Mouse (Mus musculus) embryonic facial prominence, embryonic 13.5 days (tissue): ENCODE measurements around the gene Hapln4. TPM values are rescaled to one million over a fixed set of nuclear protein-coding genes. Genes with fewer than 3 reads are reported as not detected.

Source experiments
- ATAC-seq: fragments of 200-750 bp; cut with Nextera tagmentation; 2 replicates; pipeline ENCODE4 v1.8.0; 2017; ENCODE audit warnings: low read depth; ENCODE audit not compliant: insufficient number of reproducible peaks, insufficient read depth, low FRiP score, low TSS enrichment
- H3K27ac ChIP-seq: fragments of 300-500 bp; sonication (generic); 2 replicates; pipeline ENCODE4 v1.5.1; 2015; ENCODE audit warnings: moderate library complexity, mild to moderate bottlenecking, inconsistent platforms
- H3K27me3 ChIP-seq: fragments of 300-500 bp; sonication (generic); 2 replicates; pipeline ENCODE4 v1.6.1; 2015; ENCODE audit warnings: mild to moderate bottlenecking, inconsistent platforms
- H3K36me3 ChIP-seq: fragments of 300-500 bp; sonication (generic); 2 replicates; pipeline ENCODE4 v1.6.1; 2015; ENCODE audit warnings: mild to moderate bottlenecking, inconsistent platforms
- H3K4me1 ChIP-seq: fragments of 300-500 bp; sonication (generic); 2 replicates; pipeline ENCODE4 v1.6.1; 2015; ENCODE audit warnings: inconsistent platforms
- H3K4me2 ChIP-seq: fragments of 300-500 bp; sonication (generic); 2 replicates; pipeline ENCODE4 v1.6.1; 2015; ENCODE audit warnings: moderate library complexity, mild to moderate bottlenecking, inconsistent platforms
- H3K4me3 ChIP-seq: fragments of 300-500 bp; sonication (generic); 2 replicates; pipeline ENCODE4 v1.5.1; 2015; ENCODE audit warnings: mild to moderate bottlenecking, inconsistent platforms
- H3K9ac ChIP-seq: fragments of 300-500 bp; sonication (generic); 2 replicates; pipeline ENCODE4 v1.6.1; 2015; ENCODE audit warnings: mild to moderate bottlenecking, inconsistent platforms
- H3K9me3 ChIP-seq: fragments of 300-500 bp; sonication (generic); 2 replicates; pipeline ENCODE4 v1.6.1; 2016; ENCODE audit warnings: inconsistent platforms
- WGBS: fragments of 180-500 bp; shearing (Covaris S2); methylation state at CpG from one replicate; pipeline ENCODE4 v1.1.7; 2015; ENCODE audit warnings: mixed read lengths; 5-methylcytosine and 5-hydroxymethylcytosine counted together
- polyA plus RNA-seq: library from polyadenylated mRNA; unstranded; fragments of >200 nt; fragmentation: Nextera tagmentation; extraction: Ambion mirVana; gene quantifications from 2 replicates; pipeline ENCODE4 v1.2.1, GENCODE M21; 2015

Gene Hapln4
- polyA plus RNA-seq, 1 experiment from 2014 or later = 0.21 TPM

- Histone ChIP-seq H3K4me3 (no peak overlapping the region), H3K27me3 (peaks cover 26% of the 10 kb centered on the region), H3K4me2 (no peak overlapping the region), H3K27ac (no peak overlapping the region), H3K4me1 (no peaks in the 10 kb centered on the region), H3K9ac (no peak overlapping the region), H3K9me3 (no peaks in the 10 kb centered on the region), H3K36me3 (no peaks in the 10 kb centered on the region)
- WGBS = 20% methylated on average over 6 of the region's 6 CpGs
- no peak for ATAC-seq
These were observed 21.2 kb downstream of the Hapln4 start for GRCm38 (mm10) chr8:70104506-70104905.

DNA sequence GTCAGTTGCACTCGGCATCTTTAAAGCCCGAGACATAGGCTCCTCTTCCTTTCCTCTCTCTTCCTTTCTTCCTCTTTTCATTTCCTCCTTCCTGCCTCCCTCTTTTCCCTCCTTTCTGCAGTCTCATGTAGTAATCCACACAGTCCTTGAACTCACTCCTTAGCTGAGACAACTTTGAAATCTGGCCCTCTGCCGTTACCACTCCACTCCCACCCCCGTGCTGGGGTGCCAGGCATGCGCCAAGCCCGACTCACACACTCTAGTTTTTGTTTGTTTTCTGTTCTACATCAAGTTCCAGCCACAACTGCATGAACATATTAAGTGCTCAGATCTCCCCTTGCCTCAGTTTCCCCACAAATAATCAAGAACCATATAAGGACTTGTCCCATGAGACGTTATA, 21.7 kb downstream of the Hapln4 start:
- ATAC-seq = no peak
- no peak overlapping the region for H3K9ac ChIP-seq
- H3K27me3 ChIP-seq = peaks cover 30% of the 10 kb centered on the region
- H3K4me3 ChIP-seq = no peak overlapping the region
- H3K4me1 ChIP-seq = no peaks in the 10 kb centered on the region
- H3K36me3 ChIP-seq = no peaks in the 10 kb centered on the region
- 75% methylated on average over 7 of the region's 7 CpGs for WGBS
- H3K27ac ChIP-seq = no peak overlapping the region
- no peaks in the 10 kb centered on the region for H3K9me3 ChIP-seq
- H3K4me2 ChIP-seq = no peak overlapping the region

GRCm38 (mm10) chr8:70110451-70110850, 27.2 kb downstream of the Hapln4 start:
- ATAC-seq = no peak
- Histone ChIP-seq H3K9ac (no peak overlapping the region), H3K27ac (no peak overlapping the region), H3K36me3 (no peaks in the 10 kb centered on the region), H3K4me1 (peaks cover 12% of the 10 kb centered on the region), H3K4me3 (no peak overlapping the region), H3K4me2 (no peak overlapping the region), H3K9me3 (no peaks in the 10 kb centered on the region), H3K27me3 (peaks cover 86% of the 10 kb centered on the region)
- WGBS = 73% methylated on average over 2 of the region's 2 CpGs

GRCm38 (mm10) chr8:70111192-70111795, 28.0 kb downstream of the Hapln4 start:
- no peak overlapping the region for H3K9ac ChIP-seq
- H3K27me3 ChIP-seq = peaks cover 91% of the 10 kb centered on the region
- no peak for ATAC-seq
- no peaks in the 10 kb centered on the region for H3K36me3 ChIP-seq
- peak overlapping the region; percentile 27 for H3K4me2 ChIP-seq
- no peak overlapping the region for H3K27ac ChIP-seq
- H3K9me3 ChIP-seq = no peaks in the 10 kb centered on the region
- peaks cover 12% of the 10 kb centered on the region for H3K4me1 ChIP-seq
- WGBS = 43% methylated on average over 23 of the region's 23 CpGs
- H3K4me3 ChIP-seq = peak overlapping the region; percentile 17

- ATAC-seq = no peak
- Histone ChIP-seq H3K36me3 (no peaks in the 10 kb centered on the region), H3K4me3 (no peak overlapping the region; the same call in 1 of the 2 replicates), H3K9me3 (no peaks in the 10 kb centered on the region), H3K4me2 (no peak overlapping the region), H3K9ac (no peak overlapping the region), H3K4me1 (peaks cover 12% of the 10 kb centered on the region), H3K27me3 (peaks cover 99% of the 10 kb centered on the region), H3K27ac (no peak overlapping the region)
- WGBS = 8% methylated on average over 43 of the region's 43 CpGs
These were observed 29.3 kb downstream of the Hapln4 start for GRCm38 (mm10) chr8:70112401-70113016.

GRCm38 (mm10) chr8:70114488-70114887, 31.2 kb downstream of the Hapln4 start:
- Histone ChIP-seq H3K9me3 (no peaks in the 10 kb centered on the region), H3K27me3 (peaks cover 100% of the 10 kb centered on the region), H3K36me3 (no peaks in the 10 kb centered on the region), H3K4me1 (peaks cover 12% of the 10 kb centered on the region), H3K4me2 (no peak overlapping the region), H3K4me3 (no peak overlapping the region), H3K27ac (no peak overlapping the region), H3K9ac (no peak overlapping the region)
- no peak for ATAC-seq
- WGBS = 16% methylated on average over 6 of the region's 6 CpGs

DNA sequence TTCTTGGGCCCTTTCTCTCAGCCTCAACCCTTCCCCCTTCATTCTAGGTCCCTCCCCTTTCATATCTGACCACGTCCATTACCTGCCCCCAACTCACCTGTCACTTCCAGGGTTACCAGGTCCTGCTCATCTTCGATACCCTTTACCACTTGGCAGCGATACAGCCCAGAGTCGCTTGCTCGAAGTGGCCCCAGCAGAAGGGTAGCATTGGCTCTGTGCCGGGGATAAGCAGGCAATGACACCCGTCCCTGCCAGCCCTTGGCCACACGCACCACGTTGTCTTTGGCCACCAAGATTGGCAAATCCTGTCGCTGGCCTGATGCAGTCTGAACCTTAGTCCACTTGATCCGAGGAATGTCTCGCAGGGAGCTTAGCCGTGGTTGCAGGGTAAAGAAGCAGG, 31.6 kb downstream of the Hapln4 start:
- Histone ChIP-seq H3K36me3 (no peaks in the 10 kb centered on the region), H3K9me3 (no peaks in the 10 kb centered on the region), H3K9ac (no peak overlapping the region), H3K4me2 (no peak overlapping the region), H3K27ac (no peak overlapping the region), H3K4me3 (no peak overlapping the region), H3K27me3 (peaks cover 100% of the 10 kb centered on the region), H3K4me1 (peaks cover 12% of the 10 kb centered on the region)
- 69% methylated on average over 13 of the region's 13 CpGs for WGBS
- ATAC-seq = no peak

GRCm38 (mm10) chr8:70117611-70118010, 34.4 kb downstream of the Hapln4 start:
- no peak overlapping the region for H3K4me2 ChIP-seq
- H3K4me3 ChIP-seq = no peak overlapping the region
- peaks cover 7% of the 10 kb centered on the region for H3K4me1 ChIP-seq
- ATAC-seq = no peak
- H3K36me3 ChIP-seq = no peaks in the 10 kb centered on the region
- no peak overlapping the region for H3K27ac ChIP-seq
- H3K27me3 ChIP-seq = peaks cover 95% of the 10 kb centered on the region
- H3K9me3 ChIP-seq = no peaks in the 10 kb centered on the region
- WGBS = 7% methylated on average over 9 of the region's 9 CpGs
- no peak overlapping the region for H3K9ac ChIP-seq

DNA sequence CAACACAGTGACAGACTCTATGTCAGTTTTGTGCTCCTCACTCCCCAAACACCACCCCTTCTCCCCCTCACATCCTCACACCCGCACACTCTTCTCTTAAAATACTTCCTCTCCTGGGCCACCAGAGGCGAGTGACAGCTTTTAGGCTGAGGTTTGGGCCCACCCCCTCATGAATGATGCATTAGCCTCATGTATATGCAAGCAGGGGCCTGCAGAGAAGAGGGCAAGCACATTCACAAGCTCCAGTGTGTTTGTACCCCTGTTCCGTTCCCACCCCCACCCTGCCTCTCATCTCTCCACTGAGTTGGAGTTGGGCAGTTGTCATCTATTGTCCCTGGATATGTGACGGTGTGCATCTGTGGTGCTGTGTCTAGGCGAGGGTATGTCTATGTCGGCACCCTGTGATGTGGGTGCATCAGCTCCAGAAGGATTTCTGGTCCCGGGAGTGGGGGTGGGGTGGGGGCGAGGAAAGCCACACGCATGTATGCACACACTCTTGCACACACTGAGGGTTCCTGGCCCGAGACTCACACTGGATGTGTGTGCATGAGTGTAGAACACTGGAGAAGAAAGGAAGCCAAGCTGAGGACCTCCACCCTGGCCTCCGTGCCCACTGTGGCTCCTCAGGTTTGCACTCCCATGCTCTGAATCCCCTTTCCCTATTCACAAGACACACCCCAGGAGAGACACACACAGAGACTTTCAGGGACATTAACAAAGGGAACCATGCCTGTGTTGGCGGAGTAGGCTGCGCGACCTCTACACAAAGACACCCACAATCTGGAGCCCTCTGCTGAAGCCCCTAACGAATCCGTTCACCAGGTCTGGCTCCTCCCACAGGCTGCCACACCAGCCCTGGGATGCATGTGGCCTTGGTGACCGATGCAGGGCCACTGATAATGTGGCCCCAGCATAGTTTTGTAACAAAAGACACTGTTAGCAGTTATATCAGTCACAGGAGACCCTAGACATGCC, 35.8 kb downstream of the Hapln4 start:
- H3K9ac ChIP-seq = no peak overlapping the region
- ATAC-seq = no peak
- WGBS = 9% methylated on average over 17 of the region's 17 CpGs
- H3K9me3 ChIP-seq = no peaks in the 10 kb centered on the region
- no peaks in the 10 kb centered on the region for H3K36me3 ChIP-seq
- peaks cover 83% of the 10 kb centered on the region for H3K27me3 ChIP-seq
- peak overlapping the region; percentile 1; the same call in 1 of the 2 replicates for H3K4me3 ChIP-seq
- H3K4me2 ChIP-seq = peak overlapping the region; percentile 7; the same call in 1 of the 2 replicates
- 0 out of 2 replicates have a peak, but pooled peaks cover 6% of the 10 kb centered on the region for H3K4me1 ChIP-seq
- no peak overlapping the region for H3K27ac ChIP-seq

GRCm38 (mm10) chr8:70120667-70121066, 37.4 kb downstream of the Hapln4 start, which contains the start of gene Ncan:
TSS of gene Ncan (minus strand) at chr8:70120873.
- Histone ChIP-seq H3K4me2 (peak within 1 kb of the TSS; percentile 56), H3K27ac (no peak within 1 kb of the TSS), H3K9me3 (no peaks in the 10 kb centered on the region), H3K4me3 (peak within 1 kb of the TSS; percentile 24), H3K9ac (no peak within 1 kb of the TSS), H3K27me3 (peaks cover 69% of the 10 kb centered on the region), H3K36me3 (no peaks in the 10 kb centered on the region), H3K4me1 (0 out of 2 replicates have a peak, but pooled peaks cover 6% of the 10 kb centered on the region)
- WGBS = 1% methylated on average over 19 of the region's 19 CpGs
- ATAC-seq = no peak

- Histone ChIP-seq H3K9me3 (no peaks in the 10 kb centered on the region), H3K4me3 (no peak overlapping the region), H3K4me1 (0 out of 2 replicates have a peak, but pooled peaks cover 6% of the 10 kb centered on the region), H3K27ac (no peak overlapping the region), H3K9ac (no peak overlapping the region), H3K4me2 (no peak overlapping the region), H3K27me3 (peaks cover 47% of the 10 kb centered on the region), H3K36me3 (no peaks in the 10 kb centered on the region)
- 54% methylated on average over 2 of the region's 2 CpGs for WGBS
- no peak for ATAC-seq
These were observed 39.6 kb downstream of the Hapln4 start for GRCm38 (mm10) chr8:70122863-70123262.
